Mouse (Mus musculus) spleen, adult 18-20 months (tissue): ENCODE measurements around the gene Olfr620.

Experiments used
- DNase-seq, 2 experiments: peaks; one replicate each; pipeline ENCODE4 v3.0.0; 2022; ENCODE audit warnings: mixed read lengths in 2 of 2

Gene Olfr620

DNA sequence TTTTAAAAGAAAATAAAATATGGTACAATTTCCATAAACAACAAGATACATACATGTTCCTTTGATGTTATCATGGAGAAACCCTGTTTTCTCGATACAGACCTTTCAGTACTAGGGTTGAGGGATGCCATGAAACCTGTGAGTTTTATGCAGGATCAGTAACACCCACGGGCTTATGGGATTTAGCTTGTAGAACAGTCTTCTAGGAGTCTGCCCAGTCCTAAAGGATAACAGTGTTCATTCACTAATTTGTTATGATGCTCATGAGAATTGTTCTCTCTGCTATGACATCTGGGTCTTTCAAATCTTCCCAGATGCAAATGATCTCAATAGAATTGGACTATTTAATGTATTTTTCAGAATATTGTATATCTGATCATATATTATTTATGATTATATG is at the start of gene Olfr620:
TSS of gene Olfr620 (minus strand) at position 101 of the 400 bp plus-strand sequence.
- no peak for DNase-seq

DNA sequence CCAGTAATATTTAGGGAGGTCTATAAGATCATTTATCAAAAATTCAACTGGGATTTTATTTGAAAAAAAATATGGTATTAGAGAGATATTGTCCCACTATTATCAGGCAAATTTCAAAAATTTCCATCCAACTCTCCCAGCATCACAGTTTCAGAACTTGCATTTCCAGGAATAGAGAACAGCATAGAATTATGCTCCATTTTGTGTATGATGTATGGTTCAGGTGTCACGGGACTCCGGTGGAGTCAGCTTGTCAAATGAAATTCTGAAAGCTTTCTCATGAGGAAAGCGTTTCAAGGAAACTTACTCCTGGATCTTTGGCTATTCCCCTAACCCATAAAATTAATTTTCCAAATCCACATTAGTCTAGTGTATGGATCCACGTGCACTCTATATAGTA is 31.7 kb upstream of the Olfr620 start:
- DNase-seq: no peak

DNA sequence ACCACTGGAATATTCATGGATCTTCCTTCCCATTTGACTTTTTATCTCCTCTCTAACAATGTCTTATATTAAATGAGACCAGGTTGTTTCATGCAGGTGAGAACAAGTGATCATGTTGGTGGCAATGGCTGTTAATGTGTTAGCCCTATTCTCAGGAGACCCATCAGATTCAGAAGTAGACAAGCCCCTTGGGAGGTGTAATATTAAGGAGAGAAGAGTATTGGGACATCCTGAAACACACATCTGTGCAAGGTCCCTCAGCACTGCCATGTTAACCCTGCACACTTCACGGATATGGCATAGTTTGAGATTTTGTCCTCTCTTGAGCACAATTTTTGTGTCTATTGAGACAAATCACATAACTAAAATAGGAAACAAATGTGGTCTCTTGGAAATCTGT is 30.3 kb upstream of the Olfr620 start, which contains the start of gene Olfr622:
TSS of gene Olfr622 (minus strand) at position 101 of the 400 bp plus-strand sequence.
- DNase-seq: no peak

DNA sequence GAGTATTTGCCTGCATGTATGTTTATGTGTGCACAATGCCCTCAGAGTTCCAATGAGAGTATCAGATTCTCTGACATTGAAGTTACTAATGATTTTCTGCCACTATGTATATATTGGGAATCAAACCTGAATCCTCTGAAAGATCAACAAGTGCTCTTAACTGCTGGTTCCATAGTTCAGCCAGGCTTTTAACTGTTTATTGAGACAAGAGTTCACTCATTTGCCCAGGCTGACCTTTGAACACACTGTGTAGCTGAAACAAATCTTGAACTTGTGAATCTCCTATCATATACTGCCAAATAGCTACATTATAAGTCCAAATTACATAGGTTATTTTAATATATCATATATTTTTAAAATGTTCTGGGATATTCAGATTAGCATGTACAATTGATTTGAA is 24.5 kb upstream of the Olfr620 start:
- DNase-seq: no peak

DNA sequence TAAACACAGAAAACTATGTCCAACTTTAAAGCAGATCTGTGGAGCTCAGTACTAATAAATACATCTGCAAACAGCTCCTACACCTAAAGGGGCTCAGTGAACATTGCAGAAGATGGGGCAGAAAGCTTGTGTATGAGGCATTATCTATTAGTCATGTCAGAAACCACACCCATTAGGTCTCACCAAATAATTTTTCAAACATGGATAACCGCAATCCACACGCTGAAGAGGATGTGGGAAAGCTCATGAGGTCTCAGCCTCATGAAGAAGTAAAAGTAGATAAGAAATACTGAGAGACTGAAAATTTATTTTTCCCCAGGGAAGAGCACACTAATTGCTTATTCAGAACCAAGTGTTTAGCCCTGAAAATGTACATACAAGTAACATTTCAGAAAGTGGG is 4.9 kb downstream of the Olfr620 start:
- no peak for DNase-seq

DNA sequence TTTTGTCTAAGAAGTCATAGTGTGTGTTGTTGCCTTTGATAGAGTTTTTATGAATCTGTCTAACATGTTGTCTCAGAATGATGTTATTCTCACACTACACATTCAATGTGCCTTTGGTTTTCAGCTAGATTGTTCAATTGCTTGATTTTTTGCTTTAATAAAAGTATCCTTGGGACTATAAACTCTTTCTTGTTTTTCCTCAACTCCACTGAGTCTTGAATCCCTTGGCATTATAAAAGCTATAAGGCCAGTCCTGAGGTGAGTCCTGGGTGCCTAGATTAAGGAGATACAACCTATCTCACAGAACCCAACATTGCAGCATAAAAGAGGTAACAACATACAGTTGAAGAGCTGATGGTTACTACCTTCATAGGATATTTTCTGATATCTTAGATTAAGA is 12.1 kb downstream of the Olfr620 start, which contains the start of gene Olfr619:
TSS of gene Olfr619 (plus strand) at position 301 of the 400 bp plus-strand sequence.
- DNase-seq: no peak

DNA sequence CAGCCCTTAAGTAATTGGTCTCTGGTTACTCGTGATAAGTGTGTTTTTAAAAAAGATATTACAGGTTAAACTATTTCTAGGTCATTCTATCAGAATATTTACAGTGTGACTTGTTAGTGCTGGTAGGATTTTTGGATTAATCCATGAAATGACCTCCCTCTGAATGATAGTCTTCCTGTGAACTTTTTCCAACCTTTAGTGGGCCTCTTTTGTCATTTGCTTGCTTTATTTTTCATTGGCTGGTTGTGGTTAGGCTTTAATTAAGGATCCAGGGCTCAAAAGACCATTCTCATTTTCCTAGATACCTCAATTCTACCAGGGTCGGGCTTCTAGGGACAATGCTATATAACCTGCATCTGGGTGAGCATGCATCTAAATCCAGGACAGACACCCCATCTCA is 22.5 kb downstream of the Olfr620 start, which contains the start of gene Olfr618:
TSS of gene Olfr618 (plus strand) at position 301 of the 400 bp plus-strand sequence.
- no peak for DNase-seq

DNA sequence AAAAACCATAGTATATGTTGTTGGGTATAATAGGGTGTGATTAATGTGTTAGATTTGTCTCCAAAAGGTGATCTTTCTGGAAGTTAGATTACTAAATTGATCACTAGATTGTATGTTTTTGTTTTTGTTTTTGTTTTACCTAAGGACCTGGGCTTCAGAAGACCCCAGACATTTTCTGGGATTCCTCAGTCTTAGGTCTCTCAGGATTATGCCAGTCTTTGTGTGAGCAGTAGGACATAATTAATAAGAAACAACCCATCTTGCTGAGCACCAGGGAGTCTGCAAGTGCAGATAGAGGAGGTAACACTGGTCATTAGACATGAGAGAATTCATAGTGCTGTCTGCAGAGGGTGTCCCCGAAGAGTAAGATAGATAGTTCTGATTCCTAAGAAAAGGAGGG is 39.6 kb downstream of the Olfr620 start, which contains the start of gene Olfr617:
TSS of gene Olfr617 (plus strand) at position 301 of the 400 bp plus-strand sequence.
- DNase-seq: no peak

DNA sequence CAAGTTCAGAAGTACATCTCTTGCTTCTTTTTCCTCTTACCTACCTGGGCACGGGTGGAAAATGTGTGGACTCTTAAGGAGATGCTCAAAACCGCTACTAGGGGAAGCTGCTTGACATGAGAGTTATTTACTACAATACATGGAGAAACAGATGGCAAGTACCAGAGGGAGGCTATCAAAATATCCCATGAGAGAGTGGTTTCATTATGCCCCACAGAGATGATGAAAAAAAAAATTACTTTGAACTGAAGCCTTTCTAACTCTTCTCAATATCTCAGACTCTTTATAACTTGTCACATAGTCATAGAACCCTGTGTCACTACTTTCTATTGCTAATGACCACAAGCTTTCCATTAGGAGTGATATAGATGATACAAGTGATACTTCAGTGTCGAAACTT is 43.3 kb downstream of the Olfr620 start, which contains the start of gene Olfr616:
TSS of gene Olfr616 (minus strand) at position 101 of the 400 bp plus-strand sequence.
- DNase-seq: no peak

DNA sequence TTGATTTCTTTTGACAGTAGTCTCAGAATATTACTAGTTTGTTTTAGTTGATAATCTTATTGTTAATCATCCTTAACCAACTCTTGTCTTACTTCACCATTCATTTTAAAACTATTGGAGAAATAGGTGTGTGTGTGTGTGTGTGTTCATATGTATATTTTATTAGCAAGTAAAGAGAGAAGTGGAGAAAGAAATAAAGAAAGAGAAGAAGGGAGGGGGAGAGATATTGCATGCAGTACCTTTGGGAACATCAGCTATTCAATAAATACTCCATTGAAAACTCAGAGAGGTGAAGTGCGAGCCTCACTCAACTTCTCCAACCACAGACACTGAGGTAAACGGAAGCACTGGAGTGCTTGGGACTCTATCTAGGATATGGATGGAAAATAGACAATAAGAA is 56.6 kb downstream of the Olfr620 start, which contains the start of gene Olfr615:
TSS of gene Olfr615 (plus strand) at position 301 of the 400 bp plus-strand sequence.
- no peak for DNase-seq
